Mouse (Mus musculus): ENCODE results near the gene Prss32. TPM values are rescaled to one million over a fixed set of nuclear protein-coding genes. Genes with fewer than 3 reads are reported as not detected.
A peak's percentile ranks its signal among the peaks of the same experiment; 100 is the strongest.

The Prss32 gene
- 0.67 and 1.1 TPM in 2 replicates for polyA plus RNA-seq (2012; rRNA removed)

DNA sequence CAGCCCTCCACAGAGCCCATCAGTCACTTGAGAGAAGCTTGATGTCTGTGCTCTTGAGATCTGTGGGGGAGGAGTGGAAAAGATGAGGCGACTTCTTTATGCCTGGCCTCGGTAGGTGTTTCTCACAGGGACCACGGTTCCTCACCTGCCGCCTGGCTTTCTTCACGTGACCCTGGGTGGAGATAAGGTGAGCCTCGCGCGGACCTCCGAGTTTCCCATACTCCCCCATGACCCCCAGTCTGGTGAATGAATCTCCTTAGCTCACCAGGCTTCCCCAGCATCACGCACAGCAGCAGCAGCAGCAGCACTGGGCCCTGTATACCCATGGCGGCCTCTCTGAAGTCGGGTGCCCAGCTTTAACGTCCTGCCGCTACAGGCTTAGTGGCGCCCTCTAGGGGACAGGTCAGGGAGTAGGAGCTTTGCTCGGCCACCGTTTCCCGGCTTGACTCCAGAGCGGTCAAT lies at the start of gene Prss32, which contains the start of gene Prss41:
TSS of gene Prss32 (plus strand) at position 44 of the 462 bp plus-strand sequence.
TSS of gene Prss41 (minus strand) at position 361 of the 462 bp plus-strand sequence.
- DNase-seq (ENCODE audit: low spot score): no peak

DNA sequence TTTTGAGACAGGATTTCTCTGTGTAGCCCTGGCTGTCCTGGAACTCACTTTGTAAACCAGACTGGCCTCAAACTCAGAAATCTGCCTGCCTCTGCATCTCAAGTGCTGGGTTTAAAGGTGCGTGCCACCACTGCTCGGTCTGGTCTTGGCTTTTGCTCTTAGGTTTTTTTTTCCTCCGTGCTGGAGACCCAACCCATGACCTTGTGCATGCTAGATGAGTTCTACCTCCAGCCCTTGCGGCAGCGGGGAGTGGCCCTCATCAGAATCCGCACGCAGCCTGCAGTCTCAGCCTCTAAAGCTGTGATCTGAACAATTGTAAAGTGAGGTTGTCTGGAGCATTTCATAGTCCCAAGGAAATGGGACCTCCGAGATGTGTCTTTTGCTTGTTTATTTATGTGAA lies 48.3 kb upstream of the Prss32 start:
- no peak for DNase-seq (ENCODE audit: low spot score)

DNA sequence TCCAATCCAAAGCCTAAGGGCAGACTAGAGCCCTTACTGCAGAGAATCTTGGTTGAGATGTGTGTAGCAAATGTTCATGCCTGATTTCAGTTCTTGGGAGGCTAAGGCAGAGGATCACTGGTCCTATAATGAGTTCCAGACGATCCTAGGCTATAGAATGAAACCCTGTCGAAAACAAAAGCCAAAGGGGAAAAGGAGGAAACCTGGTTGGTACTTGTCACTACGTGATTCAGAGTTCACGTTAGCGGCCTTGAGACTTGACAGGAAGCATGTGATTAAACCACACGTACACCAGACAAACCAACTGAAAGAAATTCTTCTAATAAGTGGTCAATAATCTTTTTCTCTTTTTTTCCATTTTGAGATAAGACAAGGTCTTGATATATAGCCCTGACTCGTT lies 46.3 kb upstream of the Prss32 start:
- DNase-seq (ENCODE audit: low spot score): no peak

DNA sequence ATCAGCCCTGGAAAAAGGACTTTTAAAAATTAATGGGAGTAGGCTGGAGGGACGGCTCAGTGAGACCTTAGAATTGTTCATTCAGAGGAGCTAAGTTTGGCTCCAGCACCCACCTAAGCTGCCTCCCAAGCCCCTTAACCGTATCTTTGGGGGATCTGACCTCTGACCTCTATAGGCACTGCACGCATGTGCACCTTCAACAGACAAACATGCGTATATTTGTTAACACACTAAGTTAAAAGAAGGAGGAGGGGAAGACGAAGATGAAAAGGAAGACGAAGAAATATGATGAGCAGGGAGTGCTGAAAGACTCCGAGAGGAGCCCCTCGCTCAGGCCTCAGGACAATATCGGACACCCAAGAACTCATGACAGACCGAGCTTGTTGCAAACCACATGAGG lies 42.0 kb upstream of the Prss32 start:
- DNase-seq (ENCODE audit: low spot score): no peak

DNA sequence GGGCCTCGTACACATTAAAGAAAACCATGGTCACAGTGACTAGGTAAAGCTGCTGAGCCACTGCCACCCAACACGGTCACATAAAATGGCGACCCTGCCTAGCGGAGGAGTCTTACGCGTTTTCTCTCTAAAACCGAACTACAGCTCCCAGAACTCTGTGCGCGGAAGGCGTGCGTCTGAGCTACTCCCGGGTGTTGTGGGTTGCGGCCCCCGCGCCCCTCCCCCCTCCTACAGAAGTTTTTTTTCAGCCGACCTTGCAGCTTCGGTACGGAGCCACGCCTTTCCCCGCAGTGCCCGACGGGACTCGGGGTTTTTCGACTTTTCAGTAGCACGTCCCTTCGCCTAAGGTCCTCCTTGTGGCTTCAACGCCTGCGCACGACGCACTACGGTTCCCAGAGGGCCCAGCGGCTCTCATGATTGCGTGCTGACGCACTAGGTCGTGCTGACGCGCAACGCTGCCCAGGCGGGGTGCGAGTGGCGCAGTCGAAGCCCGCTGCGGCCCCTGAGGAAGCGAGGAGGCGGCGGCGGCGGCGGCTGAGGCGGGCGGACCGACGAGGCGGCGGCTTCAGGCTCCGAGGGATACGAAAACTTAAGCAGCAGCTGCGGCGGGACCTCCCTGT lies 40.8 kb upstream of the Prss32 start:
- DNase-seq (ENCODE audit: low spot score): peak; percentile 93

DNA sequence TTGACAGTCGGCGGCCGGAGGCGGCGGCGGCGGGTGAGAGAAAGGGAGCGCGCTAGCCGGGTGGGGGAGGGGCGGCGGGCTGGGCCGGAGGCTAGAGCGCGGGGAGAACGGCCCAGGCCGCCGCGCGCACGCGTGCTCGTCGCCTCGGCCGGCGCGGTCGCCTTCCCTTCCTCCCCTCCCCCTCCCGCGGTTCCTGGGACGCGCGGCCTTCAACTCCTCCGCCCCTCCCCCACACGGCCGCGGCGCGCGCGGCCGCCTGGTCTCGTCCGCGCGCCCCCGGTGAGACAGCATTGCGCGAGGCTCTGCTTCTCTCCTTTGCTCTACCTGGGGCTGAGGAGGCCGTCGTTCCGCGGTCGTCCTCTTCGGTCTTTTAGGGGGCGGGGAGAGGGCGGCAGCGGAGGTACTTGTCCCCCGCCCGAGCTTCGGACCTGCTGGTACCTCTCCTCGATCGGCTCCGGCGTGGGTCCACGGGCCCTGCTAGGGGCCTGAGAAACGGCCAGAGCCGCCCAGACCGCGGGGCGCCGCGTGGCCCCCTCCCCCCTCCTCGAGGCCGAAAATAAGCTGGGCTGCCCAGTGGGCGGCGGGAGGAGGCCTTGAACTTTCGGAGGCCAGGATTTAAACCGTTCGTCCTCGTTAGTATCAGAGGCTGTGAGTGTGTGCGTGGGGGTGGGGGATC lies 40.2 kb upstream of the Prss32 start:
- no peak for DNase-seq (ENCODE audit: low spot score)

DNA sequence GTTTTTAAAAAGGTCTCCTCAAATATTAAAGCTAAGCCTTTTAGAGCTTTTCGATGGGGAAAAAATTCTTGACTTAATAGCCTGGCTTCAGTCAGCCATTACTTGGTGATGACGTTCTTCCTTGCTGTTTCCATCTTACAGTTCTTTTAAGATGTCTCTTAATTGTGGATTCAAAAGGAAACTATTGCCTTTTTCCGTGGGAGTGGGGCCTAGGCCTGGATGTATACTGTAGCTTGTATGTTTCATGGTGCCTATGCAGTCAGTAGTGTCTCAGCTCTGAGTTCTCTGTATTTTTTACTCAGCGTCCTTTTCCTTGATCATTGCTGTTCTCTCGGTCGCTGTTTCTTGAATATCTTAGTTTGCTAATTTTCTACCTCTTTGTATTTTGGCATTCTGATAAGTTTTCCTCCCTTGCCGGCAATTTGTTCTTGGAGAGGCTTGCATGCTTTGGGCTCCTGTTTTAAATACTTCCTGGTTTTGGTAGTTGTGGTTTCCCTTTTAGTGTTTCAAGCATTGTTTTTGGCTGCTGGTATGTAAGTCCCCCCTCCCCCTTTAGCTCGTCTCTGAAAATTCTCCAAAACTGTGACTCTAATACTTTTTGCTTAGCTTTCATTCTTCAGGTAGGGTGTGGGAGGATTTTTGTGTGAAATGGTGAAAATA lies 39.1 kb upstream of the Prss32 start:
- DNase-seq (ENCODE audit: low spot score): no peak

DNA sequence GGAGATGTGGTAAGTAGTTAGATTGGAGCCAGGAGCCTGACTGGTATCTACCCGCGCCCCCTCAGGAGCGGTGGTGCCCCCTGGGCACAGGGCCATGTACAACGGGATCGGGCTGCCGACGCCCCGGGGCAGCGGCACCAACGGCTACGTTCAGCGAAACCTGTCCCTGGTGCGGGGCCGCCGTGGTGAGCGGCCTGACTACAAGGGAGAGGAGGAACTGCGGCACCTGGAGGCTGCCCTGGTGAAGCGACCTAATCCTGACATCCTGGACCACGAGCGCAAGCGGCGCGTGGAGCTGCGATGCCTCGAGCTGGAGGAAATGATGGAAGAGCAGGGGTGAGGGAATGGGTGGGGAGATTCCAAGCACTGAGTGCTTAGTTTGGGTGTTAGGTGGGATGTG lies 36.8 kb upstream of the Prss32 start:
- peak; percentile 44 for DNase-seq (ENCODE audit: low spot score)

DNA sequence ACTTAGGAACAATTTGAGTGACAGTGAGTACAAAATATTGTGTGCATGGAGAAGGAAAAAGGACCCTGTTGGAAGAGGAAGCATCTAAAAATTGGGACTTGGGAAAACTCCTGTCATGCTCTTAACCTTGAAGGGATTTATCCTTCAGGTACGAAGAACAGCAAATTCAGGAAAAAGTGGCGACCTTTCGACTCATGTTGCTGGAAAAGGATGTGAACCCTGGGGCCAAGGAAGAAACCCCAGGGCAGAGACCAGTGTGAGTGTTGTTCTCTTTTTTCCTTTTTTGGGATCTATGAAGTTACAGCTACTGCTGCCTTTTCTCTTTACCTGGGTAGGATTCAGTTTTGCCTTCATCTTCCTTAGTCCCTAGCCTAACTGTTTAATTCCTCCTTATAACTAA lies 35.7 kb upstream of the Prss32 start:
- DNase-seq (ENCODE audit: low spot score): no peak

DNA sequence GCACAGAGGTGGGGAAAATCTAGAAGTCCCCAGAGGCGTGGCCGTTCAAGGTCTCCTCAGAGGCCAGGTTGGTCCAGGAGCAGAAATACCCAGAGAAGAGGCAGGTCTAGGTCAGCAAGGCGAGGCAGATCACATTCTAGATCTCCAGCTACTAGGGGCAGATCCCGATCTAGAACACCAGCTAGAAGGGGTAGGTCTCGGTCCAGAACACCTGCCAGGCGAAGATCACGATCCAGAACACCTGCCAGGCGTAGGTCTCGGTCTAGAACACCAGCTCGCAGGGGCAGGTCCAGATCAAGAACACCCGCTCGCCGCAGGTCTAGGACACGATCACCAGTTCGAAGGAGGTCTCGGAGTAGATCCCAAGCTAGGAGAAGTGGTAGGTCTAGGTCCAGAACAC lies 28.0 kb upstream of the Prss32 start:
- no peak for DNase-seq (ENCODE audit: low spot score)

DNA sequence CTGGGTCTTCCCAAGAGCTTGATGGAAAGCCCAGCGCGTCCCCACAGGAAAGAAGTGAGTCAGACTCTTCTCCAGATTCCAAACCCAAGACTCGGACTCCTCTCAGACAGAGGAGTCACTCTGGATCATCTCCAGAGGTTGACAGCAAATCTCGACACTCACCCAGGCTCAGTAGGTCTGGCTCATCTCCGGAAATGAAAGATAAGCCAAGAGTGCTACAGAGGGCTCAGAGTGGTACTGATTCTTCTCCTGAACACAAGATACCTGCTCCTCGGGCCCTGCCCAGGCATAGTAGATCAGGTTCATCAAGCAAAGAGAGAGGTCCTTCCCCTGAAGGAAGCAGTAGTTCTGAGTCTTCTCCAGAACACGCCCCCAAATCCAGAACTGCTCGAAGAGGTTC lies 25.1 kb upstream of the Prss32 start:
- no peak for DNase-seq (ENCODE audit: low spot score)

DNA sequence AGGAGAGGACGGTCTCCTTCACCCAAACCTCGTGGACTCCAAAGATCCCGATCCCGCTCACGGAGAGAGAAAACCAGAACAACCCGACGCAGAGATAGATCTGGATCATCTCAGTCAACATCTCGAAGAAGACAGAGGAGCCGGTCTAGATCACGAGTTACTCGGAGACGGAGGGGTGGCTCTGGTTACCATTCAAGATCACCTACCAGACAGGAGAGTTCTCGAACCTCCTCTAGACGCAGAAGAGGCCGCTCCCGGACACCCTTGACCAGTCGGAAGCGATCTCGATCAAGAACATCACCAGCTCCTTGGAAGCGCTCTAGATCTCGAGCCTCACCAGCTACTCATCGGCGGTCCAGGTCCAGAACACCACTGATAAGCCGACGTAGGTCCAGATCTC lies 24.4 kb upstream of the Prss32 start:
- no peak for DNase-seq (ENCODE audit: low spot score)

DNA sequence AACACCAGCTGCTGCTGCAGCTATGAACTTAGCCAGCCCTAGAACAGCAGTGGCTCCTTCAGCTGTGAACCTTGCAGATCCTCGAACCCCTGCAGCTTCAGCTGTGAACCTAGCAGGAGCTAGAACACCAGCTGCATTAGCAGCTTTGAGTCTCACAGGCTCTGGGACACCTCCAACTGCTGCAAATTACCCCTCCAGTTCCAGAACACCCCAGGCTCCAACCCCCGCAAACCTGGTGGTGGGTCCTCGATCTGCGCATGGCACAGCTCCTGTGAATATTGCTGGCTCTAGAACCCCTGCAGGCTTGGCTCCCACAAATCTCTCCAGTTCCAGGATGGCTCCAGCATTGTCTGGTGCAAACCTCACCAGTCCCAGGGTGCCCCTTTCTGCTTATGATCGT lies 22.9 kb upstream of the Prss32 start:
- DNase-seq (ENCODE audit: low spot score): no peak

DNA sequence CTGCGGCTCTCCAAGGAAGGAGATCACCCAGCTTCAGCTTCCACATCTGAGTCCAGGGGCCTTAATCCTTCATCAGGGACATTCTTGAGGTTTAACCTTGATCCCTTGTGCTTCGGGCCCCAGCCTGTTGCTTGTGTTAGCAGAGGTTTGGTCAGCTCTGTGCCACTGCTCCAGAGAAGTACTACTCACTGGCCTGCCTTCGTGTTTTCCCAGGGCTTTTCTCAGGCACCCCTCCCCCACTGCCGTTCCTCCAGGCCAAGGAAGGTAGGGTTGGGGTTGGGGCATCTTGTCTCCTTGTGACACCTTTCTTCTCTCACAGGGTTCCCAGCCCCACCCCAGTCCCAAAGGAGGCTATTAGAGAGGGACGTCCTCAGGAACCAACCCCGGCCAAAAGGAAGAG lies 21.6 kb upstream of the Prss32 start:
- DNase-seq (ENCODE audit: low spot score): no peak

DNA sequence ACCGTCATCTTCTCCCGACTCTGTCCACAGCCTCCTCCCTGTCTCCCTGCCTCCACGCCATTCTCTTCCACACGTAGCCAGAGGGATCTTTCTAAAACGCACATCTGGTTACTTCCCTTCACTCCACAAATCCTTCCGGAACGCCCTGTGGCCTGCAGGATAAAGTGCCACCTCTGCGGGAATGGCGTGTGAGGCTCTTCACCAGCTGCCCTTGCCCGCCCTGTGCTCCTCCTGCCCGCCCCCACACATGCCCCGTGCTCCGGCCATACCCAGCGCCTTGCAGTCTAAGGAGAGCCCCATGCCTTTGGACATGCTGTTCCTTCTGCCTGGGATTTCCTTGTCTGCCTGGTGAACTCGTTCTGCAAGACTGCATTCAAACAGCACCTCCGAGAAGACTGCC lies 20.6 kb upstream of the Prss32 start:
- DNase-seq (ENCODE audit: low spot score): no peak

DNA sequence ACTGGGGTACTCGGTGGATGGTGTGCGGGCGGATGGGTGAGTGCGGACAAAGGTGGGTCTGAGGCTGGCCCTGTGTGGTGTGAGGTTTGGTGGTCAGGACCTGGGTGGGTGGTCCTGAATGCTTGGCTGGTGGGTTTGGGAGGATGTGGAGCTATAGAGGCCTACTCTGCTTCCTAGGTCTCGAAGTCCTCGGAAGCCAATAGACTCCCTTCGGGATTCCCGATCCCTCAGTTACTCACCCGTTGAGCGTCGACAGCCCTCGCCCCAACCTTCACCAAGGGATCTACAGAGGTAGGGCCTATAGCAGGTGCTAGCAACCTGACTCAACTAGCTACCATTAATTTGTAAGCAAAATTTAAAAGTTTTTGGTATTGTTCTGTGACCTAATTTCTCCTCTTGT lies 20.0 kb upstream of the Prss32 start:
- no peak for DNase-seq (ENCODE audit: low spot score)

DNA sequence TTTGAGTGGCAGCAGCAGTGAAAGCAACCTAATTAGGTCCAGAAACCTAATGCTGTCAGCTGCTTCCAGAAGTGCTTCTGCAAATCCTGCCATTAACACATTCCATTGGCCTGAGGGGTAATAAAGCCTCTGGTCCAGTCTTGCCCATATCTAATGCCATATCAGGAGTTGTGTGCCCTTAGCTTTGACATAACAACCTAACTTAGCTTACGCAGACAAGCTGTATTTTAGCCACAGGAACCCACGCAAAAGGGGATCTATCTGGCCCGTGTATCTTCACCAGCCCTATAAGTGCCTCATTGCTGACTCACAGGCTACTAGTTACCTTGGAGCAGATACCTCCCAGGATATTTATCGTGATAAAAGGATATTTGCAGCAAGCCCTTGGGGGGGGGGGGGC lies 18.1 kb upstream of the Prss32 start:
- DNase-seq (ENCODE audit: low spot score): no peak

DNA sequence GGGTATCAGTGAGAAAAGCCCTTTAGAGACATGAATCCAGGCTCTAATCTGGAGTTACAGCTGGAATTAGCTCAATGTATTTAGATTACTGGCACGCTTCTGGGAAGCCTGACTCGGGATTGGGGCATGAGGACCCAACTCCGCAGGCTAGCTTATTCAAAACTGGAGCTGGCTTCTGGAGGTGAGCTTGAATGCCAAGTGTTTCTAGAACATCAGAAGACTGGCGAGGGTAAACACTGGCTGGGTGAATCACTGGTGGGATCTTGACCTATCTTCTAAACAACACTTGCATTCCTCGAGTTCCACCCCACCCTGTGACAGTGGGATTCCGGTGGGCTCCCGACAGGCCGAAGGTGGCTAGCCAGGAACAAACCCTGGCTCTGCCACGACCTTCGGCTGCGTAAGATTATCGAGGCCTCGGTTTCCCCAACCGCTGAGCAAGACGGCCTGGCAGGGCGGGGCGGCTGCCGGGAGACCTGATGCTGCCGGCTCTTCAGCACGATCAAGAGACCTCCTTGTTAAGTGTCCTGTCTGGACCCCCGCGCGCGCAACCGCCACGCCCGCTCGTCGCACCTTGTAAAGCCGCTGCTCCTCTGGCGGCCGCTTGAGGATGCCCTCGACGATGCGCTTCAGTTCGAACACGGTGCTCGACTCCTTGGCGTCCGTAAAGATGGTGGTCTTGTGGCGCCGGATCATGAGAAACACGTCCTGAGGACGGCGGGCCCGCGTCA lies 15.2 kb upstream of the Prss32 start:
- peak; percentile 65 for DNase-seq (ENCODE audit: low spot score)

DNA sequence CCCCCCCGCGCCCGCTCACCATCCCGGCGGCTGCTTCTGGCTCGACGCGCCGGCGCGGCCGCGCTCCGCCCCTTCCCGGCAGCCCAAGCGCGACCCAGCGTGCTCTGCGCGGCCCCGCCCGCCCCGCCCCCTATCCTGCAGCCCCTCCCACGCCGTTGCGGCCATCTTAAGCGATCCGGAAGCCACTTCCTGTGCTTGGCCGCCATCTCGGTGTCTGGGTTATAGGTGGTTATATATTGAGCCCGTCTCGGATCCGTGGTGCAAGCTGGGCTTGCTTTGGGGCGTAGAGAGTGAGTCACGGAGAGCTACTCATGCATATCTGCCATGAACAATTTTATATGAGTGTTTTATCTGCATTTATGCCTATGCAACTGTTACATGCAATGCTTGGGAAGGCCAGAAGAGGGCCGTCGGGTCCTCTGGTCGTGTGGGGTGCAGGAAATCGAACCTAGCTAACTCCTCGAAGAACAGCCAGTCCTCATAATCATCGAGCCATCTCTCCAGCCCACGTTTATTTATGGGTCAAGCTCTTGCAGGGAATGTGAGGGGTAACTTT lies 14.5 kb upstream of the Prss32 start, which contains the start of gene Elob:
TSS of gene Elob (minus strand) at position 73 of the 556 bp plus-strand sequence.
- peak; percentile 71 for DNase-seq (ENCODE audit: low spot score)

DNA sequence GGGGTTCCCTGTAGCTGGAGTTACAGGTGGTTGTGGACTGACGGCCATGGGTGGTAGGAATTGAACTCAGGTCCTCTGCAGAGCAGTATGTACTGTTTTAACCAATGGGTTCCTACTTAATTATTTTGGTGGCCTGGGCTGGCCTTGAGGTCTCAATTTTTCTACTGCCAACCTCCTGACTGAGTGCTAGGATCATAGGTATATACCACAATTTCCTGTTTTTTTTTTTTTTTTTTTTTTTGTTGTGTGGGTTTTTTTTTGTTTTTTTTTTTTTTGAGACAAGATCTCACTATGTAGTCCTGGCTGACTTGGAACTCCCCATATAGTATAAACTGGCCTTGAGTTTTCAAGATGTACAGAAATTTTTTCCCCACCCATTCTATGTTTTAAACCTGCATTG lies 12.5 kb upstream of the Prss32 start:
- DNase-seq (ENCODE audit: low spot score): no peak

DNA sequence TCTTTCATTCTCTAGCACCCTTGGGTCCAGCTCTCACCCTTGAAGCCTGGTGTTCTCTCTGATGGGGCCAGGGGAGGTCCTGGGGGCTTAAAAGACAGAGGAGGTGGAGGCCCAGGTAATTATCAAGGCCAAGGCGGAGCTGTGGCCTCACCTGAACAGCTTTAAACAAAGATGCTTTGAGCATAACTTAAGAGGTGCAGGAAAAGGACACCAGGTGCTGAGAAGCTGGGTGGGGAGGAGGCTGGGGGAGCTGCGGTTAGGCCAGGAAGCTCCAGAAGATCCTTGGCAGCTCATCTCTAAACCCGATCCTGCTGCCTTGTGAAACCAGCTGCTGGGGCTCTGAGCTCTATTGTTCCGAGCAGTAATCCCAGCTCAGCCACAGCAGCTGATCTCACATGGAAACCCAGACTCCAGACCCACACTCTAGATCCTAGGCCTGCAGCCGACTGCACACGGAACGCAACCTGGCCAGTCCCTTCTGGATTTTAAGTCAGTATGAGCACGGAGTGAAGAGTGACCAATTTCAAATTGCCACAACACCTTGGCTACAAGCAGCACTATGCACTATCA lies 7.6 kb upstream of the Prss32 start, which contains the start of gene Prss33:
TSS of gene Prss33 (minus strand) at position 51 of the 570 bp plus-strand sequence.
- no peak for DNase-seq (ENCODE audit: low spot score)

DNA sequence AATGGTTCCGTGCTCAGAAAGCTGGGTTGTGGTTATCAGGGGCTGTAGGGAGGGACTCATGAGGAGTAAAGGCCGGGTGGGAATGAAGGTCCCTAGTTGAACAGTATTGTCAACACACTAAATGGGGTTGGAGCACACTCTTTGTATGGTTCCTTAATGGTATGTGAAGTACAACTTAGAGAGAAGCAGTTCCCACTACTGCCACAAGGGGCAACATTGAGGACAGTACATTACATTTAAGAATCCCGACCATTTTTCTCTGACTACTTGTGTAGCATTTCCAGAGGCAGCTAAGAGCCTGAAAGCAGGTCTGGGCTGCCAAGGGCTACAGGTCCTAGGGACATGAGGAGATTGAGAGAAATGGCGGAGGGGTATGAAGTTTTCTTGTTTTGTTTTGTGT lies 2.5 kb upstream of the Prss32 start:
- no peak for DNase-seq (ENCODE audit: low spot score)

Data from urinary bladder, adult 2 months (tissue).